Mouse (Mus musculus) embryo, embryonic 10.5 days (tissue): ENCODE results near the gene Bicdl2.

ENCODE experiments used
- DNase-seq: peaks from one replicate; pipeline ENCODE4 v3.0.0-alpha.2; 2015; ENCODE audit warnings: low spot score

Gene Bicdl2

GRCm38 (mm10) chr17:23717003-23717402 is 56.7 kb downstream of the Bicdl2 start:
- DNase-seq, result no peak
